Comparison of ENCODE assay signal across 8 mouse cellular contexts in the genomic region with DNA sequence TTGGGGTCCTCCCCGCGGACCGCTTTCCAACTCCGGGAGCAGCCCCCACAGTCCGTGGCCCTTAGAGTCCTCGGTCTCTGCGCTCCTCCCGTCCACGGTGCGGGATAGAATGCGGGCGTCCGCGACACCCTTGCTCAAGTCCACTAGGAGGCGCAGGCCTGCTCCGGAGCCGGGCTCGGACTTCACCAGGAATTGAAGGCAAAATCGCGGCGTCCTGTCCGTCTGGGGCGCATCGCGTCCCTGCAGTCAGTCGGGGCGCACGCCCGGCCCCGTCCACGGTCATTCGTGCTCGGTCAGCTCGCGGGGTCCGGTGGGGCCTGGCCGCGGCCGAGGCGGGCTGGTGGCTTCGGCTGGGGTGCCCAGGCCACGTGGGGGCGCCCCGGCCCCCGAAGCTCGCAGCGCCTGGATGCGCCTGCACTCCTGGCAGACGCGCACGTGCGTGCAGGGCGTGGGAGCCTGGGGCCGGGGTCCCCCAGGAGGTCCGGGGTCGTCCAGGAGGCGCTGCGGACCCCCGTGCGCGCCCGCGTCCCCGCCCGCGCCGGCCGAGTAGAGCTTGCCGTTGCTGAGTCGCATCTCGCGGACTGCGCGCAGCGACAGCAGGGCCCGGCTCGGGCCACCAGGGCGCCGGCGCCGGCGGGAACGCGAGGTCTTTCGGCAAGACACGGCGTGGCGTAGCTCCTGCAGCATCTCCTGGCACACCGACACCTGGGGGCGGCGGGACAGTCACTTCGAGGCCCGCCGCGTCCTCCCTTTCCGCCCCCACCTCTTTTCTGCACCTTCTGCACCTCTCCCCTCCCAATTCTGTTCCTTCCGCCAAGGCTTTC. TPM values are rescaled to one million over a fixed set of nuclear protein-coding genes. Genes with fewer than 3 reads are reported as not detected.
DNase-seq lines count a peak whose midpoint lies in the region; ATAC-seq and TF ChIP-seq lines count a peak whose summit lies in the region.

No protein-coding gene starts in this region.

- TF ChIP-seq CTCF in cerebellum, adult 2 months (IDR thresholded peaks at IDR 0.05; ENCODE audit: borderline replicate concordance, insufficient read depth, low read depth, low read length) = peak; percentile 69; the same call in 1 of the 2 replicates
- peak; percentile 62 for TF ChIP-seq CTCF in liver, adult 2 months (IDR thresholded peaks at IDR 0.05; ENCODE audit: low read depth, low read length)

- peak overlapping the region; percentile 57 for H3K4me3 ChIP-seq in cerebellum, adult 2 months (replicated peaks; ENCODE audit: insufficient read depth, low read depth, low read length)
- H3K4me3 ChIP-seq in forebrain, embryonic 16.5 days (replicated peaks; ENCODE audit: low read length) = peak overlapping the region; percentile 39
- peak overlapping the region; percentile 2; the same call in 1 of the 2 replicates for H3K4me3 ChIP-seq in liver, adult 2 months (ENCODE audit: insufficient read depth, low read depth, low read length)

- H3K27me3 ChIP-seq in cerebellum, adult 2 months (ENCODE audit: control insufficient read depth, insufficient read depth, low read length) = no peaks in the 10 kb centered on the region
- H3K27me3 ChIP-seq in forebrain, embryonic 16.5 days (replicated peaks; ENCODE audit: control insufficient read depth, insufficient read depth, low read length) = no peaks in the 10 kb centered on the region
- H3K27me3 ChIP-seq in liver, adult 2 months (ENCODE audit: control insufficient read depth, insufficient read depth, low read length) = peaks cover 5% of the 10 kb centered on the region; the same call in 1 of the 2 replicates

- no peak for ATAC-seq in forebrain, embryonic 16.5 days
- no peak for ATAC-seq in activated CD4-positive, CD25-positive, alpha-beta regulatory T cell, adult 4 months

- H3K79me2 ChIP-seq in liver, adult 2 months (ENCODE audit: control insufficient read depth, insufficient read depth, low read length) = no peaks in the 10 kb centered on the region

- 2% methylated on average over 95 of the region's 97 CpGs for WGBS in cerebellum, adult 2 months
- 2% methylated on average over 90 of the region's 97 CpGs for WGBS in forebrain, embryonic 16.5 days
- WGBS in liver, adult 2 months = 7% methylated on average over 93 of the region's 97 CpGs

- peak; percentile 22 to 50 for DNase-seq in spleen, postnatal 10 days (ENCODE audit: low spot score in 2 of 2)
- DNase-seq in spleen, postnatal 14 days (ENCODE audit: low spot score in 2 of 2) = no peak
- DNase-seq in cerebellum, adult 2 months = peak; percentile 83 to 90
- DNase-seq in kidney, adult 9 months = peak; percentile 20
- DNase-seq in liver, adult 2 months (ENCODE audit: extremely low read depth, low read depth, low spot score) = no peak
- peak; percentile 74 for DNase-seq in neural tube, embryonic 10.5 days (ENCODE audit: extremely low spot score, low spot score)

- H3K36me3 ChIP-seq in forebrain, embryonic 16.5 days (ENCODE audit: control insufficient read depth, insufficient read depth) = peaks cover 17% of the 10 kb centered on the region
- H3K36me3 ChIP-seq in liver, adult 2 months (ENCODE audit: control insufficient read depth, insufficient read depth, low read length) = no peaks in the 10 kb centered on the region

- peak overlapping the region; percentile 51 for H3K9ac ChIP-seq in forebrain, embryonic 16.5 days (replicated peaks; ENCODE audit: low read depth, low read length)
- H3K9ac ChIP-seq in liver, adult 2 months (ENCODE audit: low read depth, low read length) = no peak overlapping the region

- H3K27ac ChIP-seq in cerebellum, adult 2 months (ENCODE audit: insufficient read depth, low read length) = peak overlapping the region; percentile 86
- peak overlapping the region; percentile 96 for H3K27ac ChIP-seq in forebrain, embryonic 16.5 days (ENCODE audit: low read length)
- no peak overlapping the region for H3K27ac ChIP-seq in liver, adult 2 months (replicated peaks; ENCODE audit: insufficient read depth, low read depth, low read length)

- no peaks in the 10 kb centered on the region for H3K9me3 ChIP-seq in forebrain, embryonic 16.5 days (ENCODE audit: control insufficient read depth, low read length)

- 0 out of 2 replicates have a peak, but pooled peaks have one; percentile 22 for TF ChIP-seq POLR2A in cerebellum, adult 2 months (IDR thresholded peaks at IDR 0.05; ENCODE audit: borderline replicate concordance, insufficient read depth, low read length)
- no peak for TF ChIP-seq POLR2A in liver, adult 2 months (IDR thresholded peaks at IDR 0.05; ENCODE audit: extremely low read depth, insufficient read depth, low read length)

- peak overlapping the region; percentile 61 for H3K4me2 ChIP-seq in forebrain, embryonic 16.5 days (ENCODE audit: low read length)

- peaks cover 23% of the 10 kb centered on the region; the same call in 1 of the 2 replicates for H3K4me1 ChIP-seq in cerebellum, adult 2 months (ENCODE audit: control insufficient read depth, insufficient read depth, low read length)
- H3K4me1 ChIP-seq in forebrain, embryonic 16.5 days (replicated peaks; ENCODE audit: control insufficient read depth, insufficient read depth, low read length) = peaks cover 52% of the 10 kb centered on the region
- no peaks in the 10 kb centered on the region for H3K4me1 ChIP-seq in liver, adult 2 months (ENCODE audit: control insufficient read depth, insufficient read depth, low read length)

RNA-seq across cellular contexts. Expression of a gene that starts 4.5 kb away (rescaled TPM):
- polyA plus RNA-seq in cerebellum, adult 2 months (2012; rRNA removed) = 1,466 and 1,473 TPM in 2 replicates
- 227 and 278 TPM in 2 replicates for polyA plus RNA-seq in forebrain, embryonic 16.5 days (2015; fragmentation: Nextera tagmentation; extraction: Ambion mirVana)
- total RNA-seq in liver, adult 2 months (2014; rRNA removed) = 0.28 and 0.40 TPM in 2 replicates
- polyA plus RNA-seq in liver, adult 2 months (2012; rRNA removed) = 0.06 and 0.37 TPM in 2 replicates
- under 1 TPM; 0.65 to 0.92 TPM for polyA plus RNA-seq in activated CD4-positive, CD25-positive, alpha-beta regulatory T cell, adult 4 months (2017; shearing (Covaris generic))

RNA-seq across cellular contexts. Expression of a gene that starts 37.7 kb away (rescaled TPM):
- polyA plus RNA-seq in cerebellum, adult 2 months (2012; rRNA removed) = 637 and 648 TPM in 2 replicates
- 200 and 220 TPM in 2 replicates for polyA plus RNA-seq in forebrain, embryonic 16.5 days (2015; fragmentation: Nextera tagmentation; extraction: Ambion mirVana)
- 130 and 148 TPM in 2 replicates for total RNA-seq in liver, adult 2 months (2014; rRNA removed)
- polyA plus RNA-seq in liver, adult 2 months (2012; rRNA removed) = 230 and 233 TPM in 2 replicates
- polyA plus RNA-seq in activated CD4-positive, CD25-positive, alpha-beta regulatory T cell, adult 4 months (2017; shearing (Covaris generic)) = 100 to 1,000 TPM; 190 to 202 TPM

Comparison
In these comparisons a context has a peak if more than half of its experiments do, and no peak if none do; other contexts are left out.
1. DNase-seq: peak in spleen, postnatal 10 days (2 of 2), cerebellum, adult 2 months (2 of 2), kidney, adult 9 months (single experiment) and neural tube, embryonic 10.5 days (single experiment); none in spleen, postnatal 14 days (0 of 2) and liver, adult 2 months (single experiment).
2. H3K4me3 ChIP-seq: peak in every context shown above with its lines; median percentile 57 in cerebellum, adult 2 months; 39 in forebrain, embryonic 16.5 days; 2 in liver, adult 2 months.
3. RNA of a gene that starts 4.5 kb away (polyA plus RNA-seq): 1,466 to 1,473 TPM in cerebellum, adult 2 months and 227 to 278 TPM in forebrain, embryonic 16.5 days; 0.65 to 0.92 TPM in activated CD4-positive, CD25-positive, alpha-beta regulatory T cell, adult 4 months and 0.06 to 0.37 TPM in liver, adult 2 months; every median in the first group is over 100 times any median in the second.